Mouse (Mus musculus): ENCODE data around the gene Cox4i1. TPM values are rescaled to one million over a fixed set of nuclear protein-coding genes. Genes with fewer than 3 reads are reported as not detected.

Cox4i1 gene
- polyA plus RNA-seq, 1 experiment from 2014 or later, result 2,086 TPM

- H3K4me3 ChIP-seq (replicated peaks; ENCODE audit: low read depth, low read length), result no peak overlapping the region
- H3K9me3 ChIP-seq (replicated peaks; ENCODE audit: low read length), result no peaks in the 10 kb centered on the region
- H3K4me2 ChIP-seq (ENCODE audit: low read length), result no peak overlapping the region
- no peaks in the 10 kb centered on the region for H3K4me1 ChIP-seq (replicated peaks; ENCODE audit: insufficient read depth, low read length)
- H3K27ac ChIP-seq, result no peak overlapping the region
- H3K27me3 ChIP-seq (ENCODE audit: insufficient read depth, low read length), result no peaks in the 10 kb centered on the region
- ATAC-seq (replicated peaks; ENCODE audit: low FRiP score, low read depth), result no peak
- H3K36me3 ChIP-seq (ENCODE audit: insufficient read depth, low read length), result no peaks in the 10 kb centered on the region
- no peak for DNase-seq (ENCODE audit: low spot score)
- H3K9ac ChIP-seq (ENCODE audit: low read depth, low read length), result no peak overlapping the region
- TF ChIP-seq CTCF (IDR thresholded peaks at IDR 0.05; ENCODE audit: low read depth), result no peak
- WGBS, result 27% methylated on average over 9 of the region's 9 CpGs
These were observed 36.2 kb downstream of the Cox4i1 start for GRCm38 (mm10) chr8:120704203-120704602.

GRCm38 (mm10) chr8:120705163-120705562, 37.1 kb downstream of the Cox4i1 start:
- DNase-seq (ENCODE audit: low spot score), result no peak
- WGBS, result 65% methylated on average over 15 of the region's 15 CpGs

GRCm38 (mm10) chr8:120706193-120706592, 38.2 kb downstream of the Cox4i1 start:
- H3K9ac ChIP-seq (ENCODE audit: low read depth, low read length), result no peak overlapping the region
- H3K4me2 ChIP-seq (ENCODE audit: low read length), result no peak overlapping the region
- H3K27me3 ChIP-seq (ENCODE audit: insufficient read depth, low read length), result no peaks in the 10 kb centered on the region
- ATAC-seq (replicated peaks; ENCODE audit: low FRiP score, low read depth) (no peak), DNase-seq (ENCODE audit: low spot score) (no peak)
- H3K9me3 ChIP-seq (replicated peaks; ENCODE audit: low read length), result no peaks in the 10 kb centered on the region
- no peak overlapping the region for H3K27ac ChIP-seq
- H3K4me3 ChIP-seq (replicated peaks; ENCODE audit: low read depth, low read length), result no peak overlapping the region
- no peak for TF ChIP-seq CTCF (IDR thresholded peaks at IDR 0.05; ENCODE audit: low read depth)
- 72% methylated on average over 3 of the region's 3 CpGs for WGBS
- no peaks in the 10 kb centered on the region for H3K4me1 ChIP-seq (replicated peaks; ENCODE audit: insufficient read depth, low read length)
- H3K36me3 ChIP-seq (ENCODE audit: insufficient read depth, low read length), result no peaks in the 10 kb centered on the region

More at GRCm38 (mm10) chr8:120705163-120705562, 37.1 kb downstream of the Cox4i1 start:
- Histone ChIP-seq H3K4me2 (ENCODE audit: low read length) (no peak overlapping the region), H3K9me3 (replicated peaks; ENCODE audit: low read length) (no peaks in the 10 kb centered on the region), H3K36me3 (ENCODE audit: insufficient read depth, low read length) (no peaks in the 10 kb centered on the region), H3K9ac (ENCODE audit: low read depth, low read length) (no peak overlapping the region), H3K4me3 (replicated peaks; ENCODE audit: low read depth, low read length) (no peak overlapping the region), H3K4me1 (replicated peaks; ENCODE audit: insufficient read depth, low read length) (no peaks in the 10 kb centered on the region), H3K27me3 (ENCODE audit: insufficient read depth, low read length) (no peaks in the 10 kb centered on the region), H3K27ac (no peak overlapping the region)
- TF ChIP-seq CTCF (IDR thresholded peaks at IDR 0.05; ENCODE audit: low read depth), result no peak
- ATAC-seq (replicated peaks; ENCODE audit: low FRiP score, low read depth), result no peak

- 62% methylated on average over 10 of the region's 10 CpGs for WGBS
These were observed 41.2 kb downstream of the Cox4i1 start for GRCm38 (mm10) chr8:120709176-120709575.

GRCm38 (mm10) chr8:120715200-120715599, 47.2 kb downstream of the Cox4i1 start:
- 59% methylated on average over 6 of the region's 6 CpGs for WGBS
- Histone ChIP-seq H3K36me3 (ENCODE audit: insufficient read depth, low read length) (no peaks in the 10 kb centered on the region), H3K9me3 (replicated peaks; ENCODE audit: low read length) (no peaks in the 10 kb centered on the region), H3K4me1 (replicated peaks; ENCODE audit: insufficient read depth, low read length) (no peaks in the 10 kb centered on the region), H3K9ac (ENCODE audit: low read depth, low read length) (no peak overlapping the region), H3K27ac (peak overlapping the region; percentile 1; the same call in 1 of the 2 replicates), H3K27me3 (ENCODE audit: insufficient read depth, low read length) (no peaks in the 10 kb centered on the region), H3K4me2 (ENCODE audit: low read length) (no peak overlapping the region), H3K4me3 (replicated peaks; ENCODE audit: low read depth, low read length) (no peak overlapping the region)
- ATAC-seq (replicated peaks; ENCODE audit: low FRiP score, low read depth) (no peak), DNase-seq (ENCODE audit: low spot score) (peak; percentile 68)
- TF ChIP-seq CTCF (IDR thresholded peaks at IDR 0.05; ENCODE audit: low read depth), result no peak

More at GRCm38 (mm10) chr8:120709176-120709575, 41.2 kb downstream of the Cox4i1 start:
- no peak for TF ChIP-seq CTCF (IDR thresholded peaks at IDR 0.05; ENCODE audit: low read depth)
- Histone ChIP-seq H3K4me2 (ENCODE audit: low read length) (no peak overlapping the region), H3K36me3 (ENCODE audit: insufficient read depth, low read length) (no peaks in the 10 kb centered on the region), H3K9me3 (replicated peaks; ENCODE audit: low read length) (no peaks in the 10 kb centered on the region), H3K27ac (no peak overlapping the region), H3K4me1 (replicated peaks; ENCODE audit: insufficient read depth, low read length) (no peaks in the 10 kb centered on the region), H3K9ac (ENCODE audit: low read depth, low read length) (no peak overlapping the region), H3K4me3 (replicated peaks; ENCODE audit: low read depth, low read length) (no peak overlapping the region), H3K27me3 (ENCODE audit: insufficient read depth, low read length) (no peaks in the 10 kb centered on the region)
- no peak for ATAC-seq (replicated peaks; ENCODE audit: low FRiP score, low read depth)
- no peak for DNase-seq (ENCODE audit: low spot score)

- DNase-seq (ENCODE audit: low spot score) (no peak), ATAC-seq (replicated peaks; ENCODE audit: low FRiP score, low read depth) (0 out of 2 replicates have a peak, but pooled peaks have one; percentile 36)
- no peak overlapping the region for H3K4me2 ChIP-seq (ENCODE audit: low read length)
- 0 out of 2 replicates have a peak overlapping the region, but pooled peaks have one; percentile 1 for H3K27ac ChIP-seq
- no peaks in the 10 kb centered on the region for H3K27me3 ChIP-seq (ENCODE audit: insufficient read depth, low read length)
- TF ChIP-seq CTCF (IDR thresholded peaks at IDR 0.05; ENCODE audit: low read depth), result no peak
- H3K36me3 ChIP-seq (ENCODE audit: insufficient read depth, low read length), result no peaks in the 10 kb centered on the region
- no peaks in the 10 kb centered on the region for H3K9me3 ChIP-seq (replicated peaks; ENCODE audit: low read length)
- 77% methylated on average over 15 of the region's 15 CpGs for WGBS
- H3K4me3 ChIP-seq (replicated peaks; ENCODE audit: low read depth, low read length), result no peak overlapping the region
- H3K4me1 ChIP-seq (replicated peaks; ENCODE audit: insufficient read depth, low read length), result no peaks in the 10 kb centered on the region
- no peak overlapping the region for H3K9ac ChIP-seq (ENCODE audit: low read depth, low read length)
These were observed 48.1 kb downstream of the Cox4i1 start for GRCm38 (mm10) chr8:120715996-120716680.
